Comparison of ENCODE assay signal across 23 mouse cellular contexts in the genomic region with DNA sequence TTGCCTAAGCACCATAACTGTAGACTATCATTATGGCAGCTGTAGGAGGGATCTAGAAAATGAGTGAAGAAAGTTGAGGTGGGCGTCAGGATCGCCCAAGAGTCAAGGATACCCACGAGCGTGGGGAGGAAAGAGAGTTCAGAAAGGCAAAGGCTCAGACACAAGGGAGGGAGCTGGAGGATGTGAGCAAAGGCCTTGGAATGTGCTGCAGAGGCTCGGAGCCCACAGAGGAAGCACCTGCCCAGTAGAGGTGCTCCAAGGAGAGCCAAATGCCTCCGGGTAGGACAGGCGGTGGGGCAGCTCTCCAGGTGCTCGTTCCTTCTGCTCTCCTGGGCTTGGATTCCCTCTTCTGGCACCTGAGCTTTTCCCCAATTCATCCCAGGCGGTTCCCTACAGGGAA. TPM values are rescaled to one million over a fixed set of nuclear protein-coding genes. Genes with fewer than 3 reads are reported as not detected.
DNase-seq lines count a peak whose midpoint lies in the region; ATAC-seq and TF ChIP-seq lines count a peak whose summit lies in the region.
"Had no signal": no experiment of that assay in that cellular context is flagged by ENCODE, and none has a peak within 500 bp of the region (broad histone marks: within the 10 kb centered on the region; RNA-seq: fewer than 3 reads in every experiment).

No protein-coding gene starts in this region.

- ATAC-seq in heart, postnatal 0 days (ENCODE audit: insufficient read depth, low read depth) = peak; percentile 33; the same call in 1 of the 2 replicates
- no peak for ATAC-seq in erythroblast, adult 5-6 weeks (replicated peaks; ENCODE audit: low FRiP score, poor library complexity, severe bottlenecking)
- no peak for ATAC-seq in forebrain, embryonic 15.5 days (replicated peaks)
- ATAC-seq: CD4-positive, CD25-positive, alpha-beta regulatory T cell, adult 4 months; forebrain, postnatal 0 days; intestine, embryonic 15.5 days had no signal

- no peaks in the 10 kb centered on the region for H3K4me1 ChIP-seq in heart, postnatal 0 days (ENCODE audit: control insufficient read depth, insufficient read depth)
- H3K4me1 ChIP-seq in E14TG2a.4 (replicated peaks; ENCODE audit: low read depth, low read length) = peaks cover 6% of the 10 kb centered on the region; the same call in 1 of the 2 replicates
- H3K4me1 ChIP-seq in forebrain, embryonic 15.5 days = peaks cover 4% of the 10 kb centered on the region; the same call in 1 of the 2 replicates
- H3K4me1 ChIP-seq: embryonic facial prominence, embryonic 12.5 days; heart, embryonic 10.5 days; intestine, embryonic 15.5 days had no signal

- H3K27ac ChIP-seq in heart, postnatal 0 days (ENCODE audit: low read depth) = no peak overlapping the region
- H3K27ac ChIP-seq in forebrain, embryonic 15.5 days (replicated peaks) = no peak overlapping the region
- H3K27ac ChIP-seq: embryonic facial prominence, embryonic 12.5 days; forebrain, embryonic 12.5 days; gastrocnemius, adult 2 months; heart, embryonic 10.5 days; hindbrain, embryonic 14.5 days; intestine, embryonic 15.5 days had no signal

- DNase-seq in heart, postnatal 0 days (ENCODE audit: low spot score) = no peak
- no peak for DNase-seq in heart, postnatal 4 days
- DNase-seq in brain, adult 2 months (ENCODE audit: low read depth, low spot score) = peak; percentile 5
- DNase-seq: adrenal gland, adult 8-10 months; adrenal gland, postnatal 36 days; B cell, adult 2 months; cerebellum, adult 11-12 months; cerebellum, adult 9-10 months; cerebellum, postnatal 25 days; forebrain, postnatal 0 days; gastrocnemius, adult 2 months; gastrocnemius, postnatal 25 days; heart, postnatal 36 days; kidney, adult 18-20 months had no signal

- 68% methylated on average over 9 of the region's 9 CpGs for WGBS in heart, postnatal 0 days
- WGBS in forebrain, embryonic 15.5 days = 91% methylated on average over 9 of the region's 9 CpGs

- H3K4me3 ChIP-seq in heart, postnatal 0 days (ENCODE audit: low read depth, low read length) = no peak overlapping the region
- peak overlapping the region; percentile 52 for H3K4me3 ChIP-seq in E14TG2a.4 (replicated peaks; ENCODE audit: low read length)
- H3K4me3 ChIP-seq in forebrain, embryonic 15.5 days = no peak overlapping the region
- H3K4me3 ChIP-seq: embryonic facial prominence, embryonic 12.5 days; forebrain, embryonic 12.5 days; gastrocnemius, adult 2 months; heart, embryonic 10.5 days; intestine, embryonic 15.5 days had no signal

- no peak for TF ChIP-seq EP300 in heart, postnatal 0 days (IDR thresholded peaks at IDR 0.05; ENCODE audit: low read depth)

- H3K36me3 ChIP-seq in heart, postnatal 0 days (replicated peaks; ENCODE audit: control insufficient read depth, insufficient read depth, low read length) = no peaks in the 10 kb centered on the region
- no peaks in the 10 kb centered on the region for H3K36me3 ChIP-seq in E14TG2a.4 (ENCODE audit: insufficient read depth, low read length)
- H3K36me3 ChIP-seq in forebrain, embryonic 15.5 days = no peaks in the 10 kb centered on the region
- H3K36me3 ChIP-seq: embryonic facial prominence, embryonic 12.5 days; forebrain, embryonic 12.5 days; heart, embryonic 10.5 days; intestine, embryonic 15.5 days had no signal

- H3K9ac ChIP-seq in heart, postnatal 0 days (replicated peaks; ENCODE audit: low read depth, low read length) = no peak overlapping the region
- no peak overlapping the region for H3K9ac ChIP-seq in forebrain, embryonic 15.5 days (replicated peaks)
- H3K9ac ChIP-seq: embryonic facial prominence, embryonic 12.5 days; forebrain, embryonic 12.5 days; forebrain, postnatal 0 days; hindbrain, embryonic 14.5 days; intestine, embryonic 15.5 days had no signal

- H3K4me2 ChIP-seq in heart, postnatal 0 days (ENCODE audit: low read depth, low read length) = no peak overlapping the region
- H3K4me2 ChIP-seq in forebrain, embryonic 15.5 days (replicated peaks) = no peak overlapping the region
- H3K4me2 ChIP-seq: embryonic facial prominence, embryonic 12.5 days; forebrain, embryonic 12.5 days; hindbrain, embryonic 14.5 days; intestine, embryonic 15.5 days had no signal

- TF ChIP-seq CTCF in heart, postnatal 0 days (IDR thresholded peaks at IDR 0.05; ENCODE audit: low read depth) = no peak
- no peak for TF ChIP-seq CTCF in E14TG2a.4 (conservative IDR thresholded peaks at IDR 0.05; ENCODE audit: low read length)

- H3K27me3 ChIP-seq in heart, postnatal 0 days (ENCODE audit: control insufficient read depth, insufficient read depth, low read length) = no peaks in the 10 kb centered on the region
- H3K27me3 ChIP-seq in E14TG2a.4 (ENCODE audit: insufficient read depth, low read length) = peaks cover 30% of the 10 kb centered on the region
- no peaks in the 10 kb centered on the region for H3K27me3 ChIP-seq in forebrain, embryonic 15.5 days
- H3K27me3 ChIP-seq: embryonic facial prominence, embryonic 12.5 days; forebrain, embryonic 12.5 days; intestine, embryonic 15.5 days had no signal

- 0 out of 2 replicates have a peak, but pooled peaks cover 7% of the 10 kb centered on the region for H3K9me3 ChIP-seq in heart, postnatal 0 days (replicated peaks; ENCODE audit: control insufficient read depth, low read length)
- peaks cover 7% of the 10 kb centered on the region for H3K9me3 ChIP-seq in E14TG2a.4 (ENCODE audit: low read length)
- no peaks in the 10 kb centered on the region for H3K9me3 ChIP-seq in forebrain, embryonic 15.5 days
- H3K9me3 ChIP-seq: embryonic facial prominence, embryonic 12.5 days; forebrain, embryonic 12.5 days; intestine, embryonic 15.5 days had no signal

RNA-seq across cellular contexts. Expression of a gene that starts 17.4 kb away (rescaled TPM):
- total RNA-seq in heart, postnatal 0 days (2014; rRNA removed; ENCODE audit: low replicate concordance) = 5.5 and 10.5 TPM in 2 replicates
- polyA plus RNA-seq in heart, postnatal 0 days (2015; fragmentation: Nextera tagmentation; extraction: Ambion mirVana) = 17.3 and 18.6 TPM in 2 replicates
- total RNA-seq in heart, postnatal 4 days (2021) = 10 to 100 TPM; 47.4 to 49.2 TPM
- total RNA-seq in erythroblast, adult 5-6 weeks (2015; ENCODE audit: low replicate concordance) = not detected in 2 replicates
- total RNA-seq in erythroblast, adult 5-6 weeks (2017; ENCODE audit: low replicate concordance) = not detected in 2 replicates
- 15.2 and 16.1 TPM in 2 replicates for polyA plus RNA-seq in forebrain, embryonic 15.5 days (2015; fragmentation: Nextera tagmentation; extraction: Ambion mirVana)
- polyA plus RNA-seq: CD4-positive, CD25-positive, alpha-beta regulatory T cell, adult 4 months had no signal
